Mouse (Mus musculus): ENCODE data around the gene Adpgk.

- TF ChIP-seq CTCF (IDR thresholded peaks at IDR 0.05; ENCODE audit: low read depth): no peak
- TF ChIP-seq EP300 (IDR thresholded peaks at IDR 0.05; ENCODE audit: low read depth): no peak
These were observed 1.1 kb downstream of the Adpgk start for GRCm38 (mm10) chr9:59292493-59292875.
